Mouse (Mus musculus) hindbrain, embryonic 14.5 days (tissue): Measurements from ENCODE around the gene Axin1. TPM values are rescaled to one million over a fixed set of nuclear protein-coding genes. Genes with fewer than 3 reads are reported as not detected.

Source experiments
- ATAC-seq: fragments of 200-750 bp; cut with Nextera tagmentation; 2 replicates; pipeline ENCODE4 v1.8.0; 2017; ENCODE audit warnings: moderate number of reproducible peaks, mild to moderate bottlenecking, moderate TSS enrichment, moderate library complexity; ENCODE audit not compliant: low FRiP score
- DNase-seq: peaks from one replicate; pipeline ENCODE4 v3.0.0-alpha.2; 2015; ENCODE audit warnings: low spot score
- H3K27ac ChIP-seq: fragments of 300-500 bp; sonication (generic); 2 replicates; pipeline ENCODE4 v1.5.1; 2014; ENCODE audit warnings: mild to moderate bottlenecking, moderate library complexity
- H3K27me3 ChIP-seq: fragments of 300-500 bp; sonication (generic); 2 replicates; pipeline ENCODE4 v1.6.1; 2014; ENCODE audit warnings: mild to moderate bottlenecking, low read length, mixed read lengths; ENCODE audit not compliant: control insufficient read depth, insufficient read depth
- H3K36me3 ChIP-seq: fragments of 300-500 bp; sonication (generic); replicated peaks from 2 replicates; pipeline ENCODE4 v1.6.1; 2014; ENCODE audit not compliant: control insufficient read depth, insufficient read depth
- H3K4me1 ChIP-seq: fragments of 300-500 bp; sonication (generic); replicated peaks from 2 replicates; pipeline ENCODE4 v1.6.1; 2014; ENCODE audit warnings: antibody characterized with exemption, low read length, mixed read lengths; ENCODE audit not compliant: control insufficient read depth, insufficient read depth
- H3K4me2 ChIP-seq: fragments of 300-500 bp; sonication (generic); replicated peaks from 2 replicates; pipeline ENCODE4 v1.6.1; 2014; ENCODE audit warnings: mild to moderate bottlenecking, moderate library complexity
- H3K4me3 ChIP-seq: fragments of 300-500 bp; sonication (generic); replicated peaks from 2 replicates; pipeline ENCODE4 v1.5.1; 2014; ENCODE audit warnings: mild to moderate bottlenecking, low read length
- H3K9ac ChIP-seq: fragments of 300-500 bp; sonication (generic); 2 replicates; pipeline ENCODE4 v1.6.1; 2014
- H3K9me3 ChIP-seq: fragments of 300-500 bp; sonication (generic); 2 replicates; pipeline ENCODE4 v1.6.1; 2016; ENCODE audit warnings: low read length; ENCODE audit not compliant: control insufficient read depth
- WGBS: fragments of 180-500 bp; shearing (Covaris S2); extraction: QIAGEN DNeasy Blood & Tissue Kit; methylation state at CpG from one replicate; pipeline ENCODE4 v1.1.7; 2014; 5-methylcytosine and 5-hydroxymethylcytosine counted together
- polyA plus RNA-seq: library from polyadenylated mRNA; unstranded; fragments of >200 nt; fragmentation: Nextera tagmentation; extraction: Ambion mirVana; gene quantifications from 2 replicates; pipeline ENCODE4 v1.2.1, GENCODE M21; 2014

The Axin1 gene
- polyA plus RNA-seq, 1 experiment from 2014 or later, result 7.0 TPM

- Histone ChIP-seq H3K9ac (no peak overlapping the region), H3K36me3 (no peaks in the 10 kb centered on the region), H3K9me3 (no peaks in the 10 kb centered on the region), H3K27ac (no peak overlapping the region), H3K4me1 (peaks cover 10% of the 10 kb centered on the region; the same call in 1 of the 2 replicates), H3K4me3 (no peak overlapping the region), H3K27me3 (no peaks in the 10 kb centered on the region), H3K4me2 (no peak overlapping the region)
- 87% methylated on average over 6 of the region's 6 CpGs for WGBS
- DNase-seq, result no peak
- no peak for ATAC-seq
These were observed 101.8 kb downstream of the Axin1 start for GRCm38 (mm10) chr17:26240120-26240790.

- Histone ChIP-seq H3K36me3 (no peaks in the 10 kb centered on the region), H3K4me3 (no peak overlapping the region), H3K9me3 (no peaks in the 10 kb centered on the region), H3K4me2 (no peak overlapping the region), H3K27me3 (no peaks in the 10 kb centered on the region), H3K9ac (no peak overlapping the region), H3K27ac (no peak overlapping the region), H3K4me1 (peaks cover 10% of the 10 kb centered on the region; the same call in 1 of the 2 replicates)
- ATAC-seq, result no peak
- 89% methylated on average over 6 of the region's 6 CpGs for WGBS
- no peak for DNase-seq
These were observed 102.5 kb downstream of the Axin1 start for GRCm38 (mm10) chr17:26240990-26241389.

GRCm38 (mm10) chr17:26243471-26244100 is 105.1 kb downstream of the Axin1 start:
- Histone ChIP-seq H3K4me3 (peak overlapping the region; percentile 69), H3K9me3 (no peaks in the 10 kb centered on the region), H3K27ac (peak overlapping the region; percentile 81), H3K4me1 (peaks cover 10% of the 10 kb centered on the region; the same call in 1 of the 2 replicates), H3K9ac (peak overlapping the region; percentile 69), H3K4me2 (peak overlapping the region; percentile 74), H3K27me3 (no peaks in the 10 kb centered on the region), H3K36me3 (no peaks in the 10 kb centered on the region)
- ATAC-seq (peak; percentile 85), DNase-seq (peak; percentile 59)
- WGBS, result under 1% methylated on average over 32 of the region's 32 CpGs

- peak; percentile 92 for DNase-seq
- Histone ChIP-seq H3K36me3 (no peaks in the 10 kb centered on the region), H3K27ac (peak within 1 kb of the TSS; percentile 81), H3K27me3 (no peaks in the 10 kb centered on the region), H3K9me3 (no peaks in the 10 kb centered on the region), H3K9ac (peak within 1 kb of the TSS; percentile 69), H3K4me1 (peaks cover 10% of the 10 kb centered on the region; the same call in 1 of the 2 replicates), H3K4me2 (peak within 1 kb of the TSS; percentile 74), H3K4me3 (peak within 1 kb of the TSS; percentile 69)
- 6% methylated on average over 32 of the region's 33 CpGs for WGBS
- peak; percentile 96 for ATAC-seq
These were observed 105.8 kb downstream of the Axin1 start, which contains the start of gene Fam234a for GRCm38 (mm10) chr17:26244101-26244841. Gene Fam234a, minus strand, starts transcription at chr17:26244242.

Other genes starting within 250 kb of the Axin1 start
- gene Rab40c, start 219.0 kb upstream of the Axin1 start, polyA plus RNA-seq, result 28.1 and 29.8 TPM in 2 replicates
- gene Pigq, start 193.8 kb upstream of the Axin1 start, polyA plus RNA-seq, result 64.2 and 74.2 TPM in 2 replicates
- gene Nhlrc4, start 193.7 kb upstream of the Axin1 start, polyA plus RNA-seq, result 0.13 TPM in 1 of 2 replicates, not detected in the other
- 0.44 and 1.8 TPM in 2 replicates for gene A930017K11Rik, start 186.1 kb upstream of the Axin1 start, polyA plus RNA-seq
- gene Capn15, start 152.9 kb upstream of the Axin1 start, polyA plus RNA-seq, result 21.5 and 27.5 TPM in 2 replicates
- gene Rab11fip3, start 69.1 kb upstream of the Axin1 start, polyA plus RNA-seq, result 27.4 and 29.5 TPM in 2 replicates
- 22.6 and 28.8 TPM in 2 replicates for gene Decr2, start 48.4 kb upstream of the Axin1 start, polyA plus RNA-seq
- gene Nme4, start 43.1 kb upstream of the Axin1 start, polyA plus RNA-seq, result 14.5 and 17.5 TPM in 2 replicates
- gene Tmem8, start 25.4 kb upstream of the Axin1 start, polyA plus RNA-seq, result 3.2 and 3.9 TPM in 2 replicates
- 184 and 190 TPM in 2 replicates for gene Mrpl28, start 15.2 kb upstream of the Axin1 start, polyA plus RNA-seq
- gene Pdia2, start 60.4 kb downstream of the Axin1 start, polyA plus RNA-seq, result 0.28 TPM in 1 of 2 replicates, not detected in the other
- 14.2 and 16.1 TPM in 2 replicates for gene Rgs11, start 64.3 kb downstream of the Axin1 start, polyA plus RNA-seq
- gene Arhgdig, start 69.1 kb downstream of the Axin1 start, polyA plus RNA-seq, result 181 and 195 TPM in 2 replicates
- 31.2 and 31.4 TPM in 2 replicates for gene Fam234a, start 105.6 kb downstream of the Axin1 start, polyA plus RNA-seq
- 100.0 and 104 TPM in 2 replicates for gene Luc7l, start 114.2 kb downstream of the Axin1 start, polyA plus RNA-seq